Mouse (Mus musculus) embryonic facial prominence, embryonic 11.5 days (tissue): Measurements from ENCODE around the gene Pld2. TPM values are rescaled to one million over a fixed set of nuclear protein-coding genes. Genes with fewer than 3 reads are reported as not detected.

Source experiments
- ATAC-seq: fragments of 200-750 bp; cut with Nextera tagmentation; replicated peaks from 2 replicates; pipeline ENCODE4 v1.8.0; 2017; ENCODE audit warnings: low read depth; ENCODE audit not compliant: insufficient number of reproducible peaks, low FRiP score, low TSS enrichment
- DNase-seq: peaks from one replicate; pipeline ENCODE4 v3.0.0-alpha.2; 2015; ENCODE audit warnings: low spot score
- H3K27ac ChIP-seq: fragments of 300-500 bp; sonication (generic); replicated peaks from 2 replicates; pipeline ENCODE4 v1.5.1; 2014; ENCODE audit warnings: mild to moderate bottlenecking, low read depth, low read length, control low read depth
- H3K27me3 ChIP-seq: fragments of 300-500 bp; sonication (generic); 2 replicates; pipeline ENCODE4 v1.6.1; 2014; ENCODE audit warnings: mild to moderate bottlenecking, low read length, moderate library complexity, mixed read lengths; ENCODE audit not compliant: control insufficient read depth, insufficient read depth
- H3K36me3 ChIP-seq: fragments of 300-500 bp; sonication (generic); replicated peaks from 2 replicates; pipeline ENCODE4 v1.6.1; 2014; ENCODE audit warnings: low read depth, mild to moderate bottlenecking, low read length, moderate library complexity, mixed read lengths; ENCODE audit not compliant: control insufficient read depth, insufficient read depth
- H3K4me1 ChIP-seq: fragments of 300-500 bp; sonication (generic); 2 replicates; pipeline ENCODE4 v1.6.1; 2014; ENCODE audit warnings: low read length, mixed read lengths; ENCODE audit not compliant: control insufficient read depth, insufficient read depth
- H3K4me2 ChIP-seq: fragments of 300-500 bp; sonication (generic); 2 replicates; pipeline ENCODE4 v1.6.1; 2014; ENCODE audit warnings: low read depth, mild to moderate bottlenecking, control low read depth, low read length, moderate library complexity
- H3K4me3 ChIP-seq: fragments of 300-500 bp; sonication (generic); 2 replicates; pipeline ENCODE4 v1.5.1; 2014; ENCODE audit warnings: low read depth, low read length, control low read depth
- H3K9ac ChIP-seq: fragments of 300-500 bp; sonication (generic); replicated peaks from 2 replicates; pipeline ENCODE4 v1.6.1; 2014; ENCODE audit warnings: mild to moderate bottlenecking, control low read depth, low read length
- H3K9me3 ChIP-seq: fragments of 300-500 bp; sonication (generic); replicated peaks from 2 replicates; pipeline ENCODE4 v1.6.1; 2016; ENCODE audit warnings: mild to moderate bottlenecking, low read length, inconsistent platforms, mixed read lengths; ENCODE audit not compliant: control insufficient read depth
- WGBS: fragments of 180-500 bp; shearing (Covaris S2); extraction: QIAGEN DNeasy Blood & Tissue Kit; methylation state at CpG from one replicate; pipeline ENCODE4 v1.1.7; 2014; 5-methylcytosine and 5-hydroxymethylcytosine counted together
- polyA plus RNA-seq: library from polyadenylated mRNA; unstranded; fragments of >200 nt; fragmentation: Nextera tagmentation; extraction: Ambion mirVana; gene quantifications from 2 replicates; pipeline ENCODE4 v1.2.1, GENCODE M21; 2014

Pld2 gene
- polyA plus RNA-seq, 1 experiment from 2014 or later, result 1.6 TPM

DNA sequence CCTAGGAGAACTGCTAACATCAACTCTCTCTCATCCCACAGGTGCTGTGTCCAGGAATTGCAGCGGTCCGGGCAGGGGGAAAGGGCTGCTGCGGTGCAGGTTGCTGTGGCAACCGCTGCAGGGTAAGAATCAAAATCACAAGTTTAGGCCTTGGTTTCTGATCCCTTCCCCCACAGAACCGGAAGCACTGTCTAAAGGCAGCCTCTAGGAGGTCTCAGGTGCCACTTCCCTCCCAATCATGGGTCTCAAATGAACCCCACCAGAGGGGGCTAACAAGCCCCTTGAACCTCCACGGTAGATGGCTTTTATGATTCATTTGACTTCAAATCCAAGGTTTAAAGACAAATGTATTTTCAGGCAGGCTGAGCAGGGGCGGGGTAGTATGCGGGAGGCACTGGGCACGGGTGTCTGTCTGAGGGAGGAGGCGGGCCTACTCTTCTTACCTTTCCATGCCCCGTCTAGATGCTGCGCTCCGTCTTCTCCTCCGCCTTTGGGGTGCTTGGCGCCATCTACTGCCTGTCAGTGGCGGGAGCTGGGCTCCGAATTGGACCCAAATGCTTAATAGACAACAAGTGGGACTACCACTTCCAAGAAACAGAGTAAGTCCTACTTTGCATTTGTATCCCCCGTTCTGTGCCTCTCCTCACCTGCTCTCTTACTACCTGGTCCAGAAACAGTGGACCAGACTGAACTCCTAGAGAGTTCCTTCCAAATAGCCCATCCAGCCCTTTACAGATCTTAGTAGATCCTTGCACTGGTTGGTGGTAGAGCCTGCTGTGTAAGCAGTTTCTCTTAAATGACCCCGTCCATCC lies 29.9 kb upstream of the Pld2 start:
- 10% methylated on average over 19 of the region's 19 CpGs for WGBS
- H3K4me3 ChIP-seq, result no peak overlapping the region
- peak overlapping the region; percentile 16; the same call in 1 of the 2 replicates for H3K4me2 ChIP-seq
- ATAC-seq, result 0 out of 2 replicates have a peak, but pooled peaks have one; percentile 44
- H3K9me3 ChIP-seq, result no peaks in the 10 kb centered on the region
- H3K4me1 ChIP-seq, result 0 out of 2 replicates have a peak, but pooled peaks cover 2% of the 10 kb centered on the region
- no peak overlapping the region for H3K27ac ChIP-seq
- H3K9ac ChIP-seq, result no peak overlapping the region
- H3K36me3 ChIP-seq, result no peaks in the 10 kb centered on the region
- H3K27me3 ChIP-seq, result no peaks in the 10 kb centered on the region
- DNase-seq, result peak; percentile 72

DNA sequence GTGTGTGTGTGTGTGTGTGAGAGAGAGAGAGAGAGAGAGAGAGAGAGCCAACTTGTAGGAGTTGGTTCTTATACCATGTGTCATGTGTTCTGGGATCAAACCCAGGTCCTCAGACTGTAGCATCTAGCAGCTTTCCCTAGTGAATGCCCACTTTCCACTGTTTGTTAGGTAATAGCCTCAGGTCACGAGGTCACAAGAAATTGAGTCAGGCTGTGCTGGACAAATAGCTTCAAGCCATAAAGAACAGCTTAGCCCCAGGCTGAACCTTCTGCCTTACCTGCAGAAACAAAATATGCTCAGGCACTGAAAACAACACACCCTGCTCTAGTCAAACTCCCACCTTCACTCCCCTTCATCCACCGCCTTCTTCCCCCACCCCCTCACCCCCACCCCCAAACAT lies 28.6 kb upstream of the Pld2 start:
- Histone ChIP-seq H3K27ac (no peak overlapping the region), H3K4me3 (no peak overlapping the region), H3K9me3 (no peaks in the 10 kb centered on the region), H3K4me2 (no peak overlapping the region), H3K9ac (no peak overlapping the region), H3K36me3 (no peaks in the 10 kb centered on the region), H3K27me3 (no peaks in the 10 kb centered on the region), H3K4me1 (0 out of 2 replicates have a peak, but pooled peaks cover 2% of the 10 kb centered on the region)
- no peak for DNase-seq
- WGBS, result 69% methylated on average over 2 of the region's 2 CpGs
- no peak for ATAC-seq

DNA sequence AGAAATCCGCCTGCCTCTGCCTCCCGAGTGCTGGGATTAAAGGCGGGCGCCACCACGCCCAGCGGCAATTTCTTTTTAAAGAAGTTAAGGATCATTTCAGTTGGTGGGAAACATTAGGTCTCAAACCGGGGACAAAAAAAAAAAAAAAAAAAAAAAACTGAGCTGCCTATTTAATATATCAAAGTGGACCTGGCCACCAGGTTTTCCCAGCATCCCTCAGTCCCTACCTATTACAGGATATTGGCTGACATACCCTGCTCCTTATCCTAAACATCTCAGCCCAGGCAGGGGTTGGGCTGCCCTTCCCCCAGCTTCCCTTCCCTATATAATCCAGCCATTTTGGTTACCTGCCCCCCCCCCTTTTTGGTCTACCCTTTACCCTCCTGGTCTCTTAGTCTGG lies 28.0 kb upstream of the Pld2 start:
- Histone ChIP-seq H3K4me3 (no peak overlapping the region), H3K4me2 (no peak overlapping the region), H3K4me1 (0 out of 2 replicates have a peak, but pooled peaks cover 2% of the 10 kb centered on the region), H3K9ac (no peak overlapping the region), H3K36me3 (no peaks in the 10 kb centered on the region), H3K27ac (no peak overlapping the region), H3K27me3 (no peaks in the 10 kb centered on the region), H3K9me3 (no peaks in the 10 kb centered on the region)
- WGBS, result 89% methylated on average over 7 of the region's 7 CpGs
- DNase-seq, result no peak
- no peak for ATAC-seq

DNA sequence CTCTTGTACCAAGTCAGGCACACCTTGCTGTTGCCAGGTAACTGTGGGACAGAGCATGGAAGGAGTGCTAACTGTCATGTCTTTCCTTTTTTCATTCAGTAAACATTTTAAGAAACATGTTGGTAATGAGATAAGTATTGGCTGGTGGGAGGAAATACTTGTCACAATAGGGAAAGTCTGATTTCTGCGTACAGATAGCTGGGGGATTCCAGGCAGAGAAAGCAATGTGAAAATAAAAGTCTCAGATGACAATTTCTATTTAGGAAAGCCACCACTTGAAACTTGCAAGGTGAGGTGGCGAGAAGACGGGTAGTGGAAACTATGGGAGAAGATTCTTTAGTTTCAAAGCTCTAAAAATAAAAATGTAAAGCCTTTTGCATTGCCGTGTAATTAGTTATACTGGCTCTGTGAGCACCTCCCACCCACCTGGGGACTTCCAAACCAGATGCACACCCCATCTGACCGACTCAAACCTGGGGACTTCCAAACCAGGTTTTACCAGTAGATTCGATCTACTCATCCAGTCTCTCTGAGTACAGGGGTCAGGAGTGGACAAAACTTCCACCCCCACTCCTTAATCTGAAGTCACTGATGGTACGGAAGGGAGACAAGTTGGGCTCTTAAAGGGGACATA lies 27.0 kb upstream of the Pld2 start:
- no peak for DNase-seq
- 76% methylated on average over 7 of the region's 7 CpGs for WGBS
- Histone ChIP-seq H3K9ac (no peak overlapping the region), H3K4me2 (no peak overlapping the region), H3K4me1 (0 out of 2 replicates have a peak, but pooled peaks cover 2% of the 10 kb centered on the region), H3K9me3 (no peaks in the 10 kb centered on the region), H3K27ac (no peak overlapping the region), H3K27me3 (no peaks in the 10 kb centered on the region), H3K4me3 (no peak overlapping the region), H3K36me3 (no peaks in the 10 kb centered on the region)
- no peak for ATAC-seq

DNA sequence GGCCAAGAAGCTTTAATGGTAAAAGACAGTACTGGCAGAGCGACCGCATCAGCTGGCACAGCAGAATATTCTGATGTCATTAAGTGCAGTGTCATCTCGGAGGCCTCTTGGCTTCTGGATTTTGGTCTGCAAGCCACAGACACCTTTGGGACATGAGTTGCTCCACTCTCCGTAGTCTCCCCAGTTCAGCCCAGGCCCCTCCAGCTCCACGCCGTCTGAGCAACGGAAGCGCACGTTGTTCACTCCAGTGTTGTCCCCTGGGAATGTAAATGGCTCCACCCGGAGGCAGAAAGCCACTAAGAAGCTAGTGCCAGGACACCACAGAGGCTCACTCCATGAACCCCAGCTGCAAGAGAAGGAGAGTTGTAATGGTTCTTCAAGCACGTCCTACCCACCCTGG lies 26.3 kb upstream of the Pld2 start:
- 57% methylated on average over 11 of the region's 11 CpGs for WGBS
- no peak overlapping the region for H3K4me3 ChIP-seq
- no peak overlapping the region for H3K4me2 ChIP-seq
- H3K27ac ChIP-seq, result no peak overlapping the region
- no peaks in the 10 kb centered on the region for H3K27me3 ChIP-seq
- DNase-seq, result no peak
- 0 out of 2 replicates have a peak, but pooled peaks cover 2% of the 10 kb centered on the region for H3K4me1 ChIP-seq
- H3K36me3 ChIP-seq, result no peaks in the 10 kb centered on the region
- no peak for ATAC-seq
- no peaks in the 10 kb centered on the region for H3K9me3 ChIP-seq
- H3K9ac ChIP-seq, result no peak overlapping the region

DNA sequence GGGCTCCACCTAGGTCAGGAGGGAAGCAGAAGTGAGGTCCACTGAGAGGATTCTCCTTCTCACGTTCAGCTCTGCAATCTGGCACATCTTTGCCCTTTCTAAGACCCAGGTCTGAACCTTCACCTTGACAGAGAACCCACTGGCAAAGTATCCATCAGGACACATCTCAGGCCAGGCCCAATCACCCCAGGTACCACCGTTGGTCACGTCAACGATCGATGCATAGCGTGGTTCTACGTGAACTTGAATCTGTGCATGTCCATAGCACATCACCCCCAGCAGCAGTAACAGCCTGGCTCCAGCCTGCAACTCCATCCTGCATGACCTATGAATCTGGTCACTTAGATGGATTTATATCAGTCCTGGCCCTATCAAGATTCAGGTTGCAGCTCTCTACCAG lies 25.6 kb upstream of the Pld2 start, which contains the start of gene Vmo1:
Gene Vmo1, minus strand, starts transcription at position 329 of the 400 bp plus-strand sequence.
- Histone ChIP-seq H3K4me2 (no peak within 1 kb of the TSS), H3K27me3 (no peaks in the 10 kb centered on the region), H3K4me1 (0 out of 2 replicates have a peak, but pooled peaks cover 2% of the 10 kb centered on the region), H3K36me3 (no peaks in the 10 kb centered on the region), H3K4me3 (no peak within 1 kb of the TSS), H3K9me3 (no peaks in the 10 kb centered on the region), H3K9ac (no peak within 1 kb of the TSS), H3K27ac (no peak within 1 kb of the TSS)
- no peak for ATAC-seq
- 86% methylated on average over 7 of the region's 7 CpGs for WGBS
- DNase-seq, result no peak

DNA sequence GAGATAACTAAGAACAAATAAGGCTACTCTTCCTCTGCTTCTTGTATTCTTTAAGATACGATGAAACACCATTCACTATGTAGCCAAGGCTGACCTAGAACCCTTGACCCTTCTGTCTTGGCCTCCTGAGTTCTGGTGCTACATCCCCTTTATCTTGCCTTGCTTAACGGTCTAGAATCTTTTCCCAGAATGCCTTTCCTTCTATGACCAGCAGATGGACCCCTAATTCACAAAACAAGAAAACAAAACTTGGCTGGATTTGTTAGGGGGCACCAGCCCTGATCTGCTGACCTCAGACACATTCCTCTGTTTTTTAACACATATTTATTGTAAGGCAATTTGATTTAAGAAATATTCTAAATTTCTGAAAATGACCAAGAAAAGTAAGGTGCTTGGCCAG lies 23.5 kb upstream of the Pld2 start:
- DNase-seq (peak; percentile 77), ATAC-seq (no peak)
- no peaks in the 10 kb centered on the region for H3K9me3 ChIP-seq
- no peak overlapping the region for H3K9ac ChIP-seq
- H3K27ac ChIP-seq, result no peak overlapping the region
- WGBS, result 30% methylated on average over 2 of the region's 2 CpGs
- no peak overlapping the region for H3K4me2 ChIP-seq
- no peaks in the 10 kb centered on the region for H3K27me3 ChIP-seq
- no peak overlapping the region for H3K4me3 ChIP-seq
- H3K4me1 ChIP-seq, result no peaks in the 10 kb centered on the region
- no peaks in the 10 kb centered on the region for H3K36me3 ChIP-seq

DNA sequence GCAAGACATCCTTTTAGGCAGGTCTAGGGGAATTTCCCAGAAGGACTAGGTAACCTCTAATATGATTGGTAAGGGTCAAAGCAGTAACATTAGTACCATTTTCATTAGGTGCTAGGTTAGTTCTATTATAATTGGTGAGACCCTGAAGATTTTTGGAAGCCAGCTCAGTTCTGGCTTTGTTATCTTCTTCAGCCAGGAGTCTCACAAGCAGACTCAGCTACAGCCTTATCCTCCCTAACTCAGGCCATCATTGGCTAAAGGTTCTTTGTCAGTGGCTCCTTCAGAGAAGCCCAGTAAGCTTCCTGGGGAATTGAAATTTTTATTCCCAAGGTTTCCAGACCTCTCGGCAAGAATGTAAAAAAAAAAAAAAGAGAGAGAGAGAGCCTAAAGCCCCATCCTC lies 21.4 kb upstream of the Pld2 start:
- Histone ChIP-seq H3K4me1 (no peaks in the 10 kb centered on the region), H3K9ac (no peak overlapping the region), H3K27ac (no peak overlapping the region), H3K36me3 (no peaks in the 10 kb centered on the region), H3K4me2 (no peak overlapping the region), H3K9me3 (no peaks in the 10 kb centered on the region), H3K4me3 (no peak overlapping the region), H3K27me3 (no peaks in the 10 kb centered on the region)
- DNase-seq (no peak), ATAC-seq (no peak)
- 58% methylated on average over 1 of the region's 1 CpGs for WGBS
